Mouse (Mus musculus): Measurements from ENCODE around the gene Tmem211.

DNA sequence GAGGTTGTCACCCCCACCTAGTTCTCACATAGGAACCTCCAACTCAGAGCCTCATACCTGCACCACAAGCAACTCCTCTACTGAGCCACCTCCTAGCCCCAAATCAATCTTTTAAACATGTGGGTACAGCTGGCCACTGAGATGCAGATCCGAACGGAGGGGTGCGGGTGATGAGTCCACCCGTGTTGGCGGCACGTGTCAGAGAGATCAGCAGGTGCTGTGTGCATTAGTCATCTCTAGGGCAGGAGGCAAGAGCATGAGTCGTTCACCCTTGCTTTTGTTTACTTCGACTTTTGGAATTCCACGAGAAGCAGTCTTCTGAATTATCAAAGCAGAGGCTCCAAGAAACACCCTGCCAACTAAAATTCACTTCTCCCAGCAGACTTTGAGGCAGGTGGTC, 22.5 kb upstream of the Tmem211 start:
- TF ChIP-seq CTCF (IDR thresholded peaks at IDR 0.05; ENCODE audit: low read depth) (no peak), EP300 (IDR thresholded peaks at IDR 0.05; ENCODE audit: low read depth) (no peak)

All from liver, postnatal 0 days (tissue).